Mouse (Mus musculus): ENCODE results near the gene Pam16. TPM values are rescaled to one million over a fixed set of nuclear protein-coding genes. Genes with fewer than 3 reads are reported as not detected.

Pam16 gene
- 113 and 117 TPM in 2 replicates for polyA plus RNA-seq (2014; fragmentation: Nextera tagmentation; extraction: Ambion mirVana)

DNA sequence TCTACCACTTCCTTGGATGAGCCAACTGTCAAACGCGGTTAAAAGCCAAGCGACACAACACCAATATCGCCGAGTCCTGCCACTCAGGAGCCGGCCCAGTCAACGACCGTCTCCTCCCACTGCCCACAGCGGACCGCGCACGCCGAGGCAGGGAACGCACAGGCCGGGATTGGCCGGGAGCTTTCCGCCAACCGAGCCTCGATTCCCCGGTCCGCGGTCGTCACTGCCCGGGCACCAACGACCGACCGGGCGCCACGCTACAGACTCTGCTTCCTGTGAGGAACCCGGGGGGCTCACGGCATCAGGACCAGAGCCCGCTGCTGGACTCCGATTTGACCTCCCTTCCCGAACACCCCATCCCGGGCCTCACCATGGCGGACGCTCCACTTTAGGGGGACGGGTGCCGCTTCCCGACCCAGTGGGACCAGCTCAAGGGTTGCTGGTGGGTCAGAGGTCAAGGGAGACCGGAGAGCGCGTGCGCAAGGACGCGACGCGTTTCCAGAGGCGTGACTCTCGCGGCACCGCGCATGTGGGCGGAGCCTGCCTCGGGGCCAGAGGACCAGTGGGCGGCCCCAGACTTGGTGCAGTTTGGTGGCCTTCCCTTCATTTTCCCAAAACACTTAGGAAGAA is at the start of gene Pam16:
Gene Pam16, minus strand, starts transcription at position 508 of the 630 bp plus-strand sequence.
- WGBS, result under 1% methylated on average over 56 of the region's 56 CpGs
- no peaks in the 10 kb centered on the region for H3K9me3 ChIP-seq (ENCODE audit: control insufficient read depth, low read length)
- peak within 1 kb of the TSS; percentile 67 for H3K27ac ChIP-seq (ENCODE audit: low read depth, low read length)
- no peaks in the 10 kb centered on the region for H3K4me1 ChIP-seq (replicated peaks; ENCODE audit: control insufficient read depth, insufficient read depth, low read length)
- ATAC-seq (ENCODE audit: low FRiP score) (peak; percentile 89), DNase-seq (ENCODE audit: low spot score) (peak; percentile 95)
- peak within 1 kb of the TSS; percentile 88 for H3K9ac ChIP-seq (ENCODE audit: low read depth, low read length)
- no peaks in the 10 kb centered on the region for H3K27me3 ChIP-seq (ENCODE audit: control insufficient read depth, insufficient read depth, low read length)
- peak within 1 kb of the TSS; percentile 76 for H3K4me2 ChIP-seq (replicated peaks; ENCODE audit: low read depth, low read length)
- peak within 1 kb of the TSS; percentile 75 for H3K4me3 ChIP-seq (ENCODE audit: low read depth, low read length)
- H3K36me3 ChIP-seq (ENCODE audit: control insufficient read depth, insufficient read depth, low read length), result no peaks in the 10 kb centered on the region; the same call in 1 of the 2 replicates

DNA sequence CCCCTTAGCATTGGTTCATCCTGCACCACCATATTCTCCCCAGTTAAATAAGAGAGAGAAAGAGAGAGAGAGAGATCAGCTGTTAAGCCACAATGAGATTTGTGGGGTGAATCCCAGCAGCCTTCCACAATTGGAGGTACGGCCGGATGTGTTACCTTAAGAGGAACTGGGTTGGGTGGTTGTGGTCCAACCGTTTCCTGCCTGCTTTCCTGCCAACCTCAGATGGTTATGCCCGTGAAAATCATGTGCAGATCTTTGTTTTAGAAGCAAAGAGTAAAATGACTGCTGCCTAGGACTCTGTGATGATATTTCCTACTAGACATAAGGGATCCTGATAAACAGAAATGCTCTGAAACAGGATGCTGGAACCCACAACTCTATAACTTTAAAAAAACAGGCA is 49.3 kb upstream of the Pam16 start:
- H3K27me3 ChIP-seq (ENCODE audit: control insufficient read depth, insufficient read depth, low read length), result no peaks in the 10 kb centered on the region
- 89% methylated on average over 4 of the region's 4 CpGs for WGBS
- ATAC-seq (ENCODE audit: low FRiP score) (no peak), DNase-seq (ENCODE audit: low spot score) (no peak)
- no peak overlapping the region for H3K9ac ChIP-seq (ENCODE audit: low read depth, low read length)
- no peaks in the 10 kb centered on the region for H3K36me3 ChIP-seq (ENCODE audit: control insufficient read depth, insufficient read depth, low read length)
- H3K4me2 ChIP-seq (replicated peaks; ENCODE audit: low read depth, low read length), result no peak overlapping the region
- peaks cover 3% of the 10 kb centered on the region; the same call in 1 of the 2 replicates for H3K4me1 ChIP-seq (replicated peaks; ENCODE audit: control insufficient read depth, insufficient read depth, low read length)
- H3K4me3 ChIP-seq (ENCODE audit: low read depth, low read length), result no peak overlapping the region
- no peak overlapping the region for H3K27ac ChIP-seq (ENCODE audit: low read depth, low read length)
- H3K9me3 ChIP-seq (ENCODE audit: control insufficient read depth, low read length), result no peaks in the 10 kb centered on the region

DNA sequence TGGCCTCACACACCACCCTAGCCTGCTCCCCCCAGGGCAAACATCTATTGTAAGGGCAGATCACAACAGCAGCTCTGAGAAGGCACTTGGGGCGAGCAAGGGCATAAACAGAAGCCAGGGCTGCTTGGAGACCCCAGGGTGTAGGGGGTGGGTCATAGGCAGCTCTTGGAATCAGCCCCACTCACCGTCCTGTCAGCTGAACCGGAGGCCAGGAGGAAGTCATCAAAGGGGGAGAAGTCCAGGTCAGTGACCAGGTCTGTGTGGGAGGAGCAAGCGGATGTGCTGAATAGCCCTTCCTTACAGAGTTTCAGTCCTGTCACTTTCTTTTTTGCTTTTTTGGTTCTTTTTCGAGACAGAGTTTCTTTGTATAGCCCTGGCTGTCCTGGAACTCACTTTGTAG is 45.5 kb upstream of the Pam16 start:
- no peak overlapping the region for H3K27ac ChIP-seq (ENCODE audit: low read depth, low read length)
- H3K9ac ChIP-seq (ENCODE audit: low read depth, low read length), result no peak overlapping the region
- no peaks in the 10 kb centered on the region for H3K27me3 ChIP-seq (ENCODE audit: control insufficient read depth, insufficient read depth, low read length)
- no peak overlapping the region for H3K4me3 ChIP-seq (ENCODE audit: low read depth, low read length)
- 84% methylated on average over 5 of the region's 5 CpGs for WGBS
- no peak overlapping the region for H3K4me2 ChIP-seq (replicated peaks; ENCODE audit: low read depth, low read length)
- no peaks in the 10 kb centered on the region for H3K4me1 ChIP-seq (replicated peaks; ENCODE audit: control insufficient read depth, insufficient read depth, low read length)
- no peaks in the 10 kb centered on the region for H3K36me3 ChIP-seq (ENCODE audit: control insufficient read depth, insufficient read depth, low read length)
- ATAC-seq (ENCODE audit: low FRiP score) (no peak), DNase-seq (ENCODE audit: low spot score) (no peak)
- H3K9me3 ChIP-seq (ENCODE audit: control insufficient read depth, low read length), result no peaks in the 10 kb centered on the region

DNA sequence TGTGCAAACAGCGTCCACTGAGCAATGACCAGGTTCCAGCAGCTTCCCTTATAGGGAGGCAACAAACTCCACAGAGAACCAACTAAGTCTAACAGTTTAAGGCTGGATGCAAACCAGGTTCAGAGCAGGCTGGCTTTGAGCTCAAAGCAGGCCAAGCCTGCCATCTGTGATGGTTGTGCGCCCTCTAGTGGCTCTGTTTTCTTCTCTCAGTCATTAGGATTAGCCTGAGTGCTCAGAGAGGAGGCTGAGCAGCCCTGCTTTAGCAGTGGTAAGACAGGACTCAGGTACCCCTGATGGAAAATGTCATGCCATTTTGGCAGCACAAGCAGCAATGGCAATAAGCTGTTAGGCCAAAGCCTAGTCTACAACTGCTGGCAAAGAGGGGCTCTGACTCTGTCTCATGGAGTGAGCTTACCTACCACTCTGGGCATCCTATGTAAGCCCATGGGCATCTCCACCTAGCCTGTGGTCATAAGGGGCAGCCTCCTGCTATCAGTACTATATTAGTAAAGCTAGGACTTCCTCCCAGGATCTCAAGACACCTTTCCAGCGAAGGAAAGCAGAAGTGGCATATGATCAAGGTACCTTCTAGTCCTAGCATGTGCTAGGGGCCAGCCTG is 42.5 kb upstream of the Pam16 start:
- H3K4me1 ChIP-seq (replicated peaks; ENCODE audit: control insufficient read depth, insufficient read depth, low read length), result no peaks in the 10 kb centered on the region
- H3K9me3 ChIP-seq (ENCODE audit: control insufficient read depth, low read length), result no peaks in the 10 kb centered on the region
- H3K27ac ChIP-seq (ENCODE audit: low read depth, low read length), result no peak overlapping the region
- peak; percentile 93 for DNase-seq (ENCODE audit: low spot score)
- 29% methylated on average over 3 of the region's 3 CpGs for WGBS
- peak; percentile 71 for ATAC-seq (ENCODE audit: low FRiP score)
- H3K9ac ChIP-seq (ENCODE audit: low read depth, low read length), result no peak overlapping the region
- H3K36me3 ChIP-seq (ENCODE audit: control insufficient read depth, insufficient read depth, low read length), result no peaks in the 10 kb centered on the region
- H3K4me3 ChIP-seq (ENCODE audit: low read depth, low read length), result no peak overlapping the region
- H3K27me3 ChIP-seq (ENCODE audit: control insufficient read depth, insufficient read depth, low read length), result no peaks in the 10 kb centered on the region
- H3K4me2 ChIP-seq (replicated peaks; ENCODE audit: low read depth, low read length), result no peak overlapping the region

DNA sequence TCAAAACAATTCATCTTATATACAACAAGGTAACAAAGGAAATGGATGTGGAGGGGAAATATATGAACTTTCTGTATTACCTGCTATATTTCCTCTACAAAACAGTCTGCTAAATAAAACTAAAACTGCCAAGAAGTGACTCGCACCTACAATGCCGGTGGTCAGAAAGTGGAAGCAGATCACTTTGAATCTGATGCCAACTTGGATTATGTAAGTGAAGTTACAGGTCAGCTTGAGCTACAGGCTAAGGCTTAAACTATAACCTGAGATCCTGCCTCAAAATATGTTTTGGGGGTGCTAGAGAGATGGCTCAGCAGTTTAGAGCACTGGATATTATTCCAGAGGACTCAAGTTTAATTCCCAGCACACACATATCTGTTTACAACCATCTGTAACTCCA is 40.9 kb upstream of the Pam16 start:
- Histone ChIP-seq H3K9ac (ENCODE audit: low read depth, low read length) (no peak overlapping the region), H3K4me3 (ENCODE audit: low read depth, low read length) (no peak overlapping the region), H3K4me2 (replicated peaks; ENCODE audit: low read depth, low read length) (no peak overlapping the region), H3K27ac (ENCODE audit: low read depth, low read length) (no peak overlapping the region), H3K27me3 (ENCODE audit: control insufficient read depth, insufficient read depth, low read length) (no peaks in the 10 kb centered on the region), H3K9me3 (ENCODE audit: control insufficient read depth, low read length) (no peaks in the 10 kb centered on the region), H3K36me3 (ENCODE audit: control insufficient read depth, insufficient read depth, low read length) (no peaks in the 10 kb centered on the region), H3K4me1 (replicated peaks; ENCODE audit: control insufficient read depth, insufficient read depth, low read length) (no peaks in the 10 kb centered on the region)
- no peak for DNase-seq (ENCODE audit: low spot score)
- no peak for ATAC-seq (ENCODE audit: low FRiP score)
- 100% methylated on average over 2 of the region's 2 CpGs for WGBS

DNA sequence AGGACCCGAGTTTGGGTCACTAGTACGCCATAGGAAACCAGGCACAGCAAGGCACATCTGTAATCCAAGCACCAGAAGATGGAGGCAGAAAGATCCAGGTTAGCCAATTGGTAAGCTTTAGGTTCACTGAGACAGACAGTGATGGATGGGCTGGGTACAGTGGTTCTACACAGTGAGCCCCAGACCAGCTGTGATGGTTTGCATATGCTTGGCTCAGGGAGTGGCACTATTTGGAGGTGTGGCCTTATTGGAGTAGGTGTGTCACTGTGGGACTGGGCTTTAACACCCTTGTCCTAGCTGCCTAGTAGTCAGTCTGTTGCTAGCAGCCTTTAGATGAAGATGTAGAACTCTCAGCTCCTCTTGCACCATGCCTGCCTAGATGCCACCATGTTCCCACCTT is 39.0 kb upstream of the Pam16 start:
- WGBS, result 88% methylated on average over 2 of the region's 2 CpGs
- H3K4me2 ChIP-seq (replicated peaks; ENCODE audit: low read depth, low read length), result no peak overlapping the region
- no peaks in the 10 kb centered on the region for H3K4me1 ChIP-seq (replicated peaks; ENCODE audit: control insufficient read depth, insufficient read depth, low read length)
- 0 out of 2 replicates have a peak, but pooled peaks cover 2% of the 10 kb centered on the region for H3K36me3 ChIP-seq (ENCODE audit: control insufficient read depth, insufficient read depth, low read length)
- DNase-seq (ENCODE audit: low spot score) (no peak), ATAC-seq (ENCODE audit: low FRiP score) (no peak)
- no peak overlapping the region for H3K4me3 ChIP-seq (ENCODE audit: low read depth, low read length)
- no peaks in the 10 kb centered on the region for H3K27me3 ChIP-seq (ENCODE audit: control insufficient read depth, insufficient read depth, low read length)
- H3K9me3 ChIP-seq (ENCODE audit: control insufficient read depth, low read length), result no peaks in the 10 kb centered on the region
- H3K27ac ChIP-seq (ENCODE audit: low read depth, low read length), result no peak overlapping the region
- no peak overlapping the region for H3K9ac ChIP-seq (ENCODE audit: low read depth, low read length)

DNA sequence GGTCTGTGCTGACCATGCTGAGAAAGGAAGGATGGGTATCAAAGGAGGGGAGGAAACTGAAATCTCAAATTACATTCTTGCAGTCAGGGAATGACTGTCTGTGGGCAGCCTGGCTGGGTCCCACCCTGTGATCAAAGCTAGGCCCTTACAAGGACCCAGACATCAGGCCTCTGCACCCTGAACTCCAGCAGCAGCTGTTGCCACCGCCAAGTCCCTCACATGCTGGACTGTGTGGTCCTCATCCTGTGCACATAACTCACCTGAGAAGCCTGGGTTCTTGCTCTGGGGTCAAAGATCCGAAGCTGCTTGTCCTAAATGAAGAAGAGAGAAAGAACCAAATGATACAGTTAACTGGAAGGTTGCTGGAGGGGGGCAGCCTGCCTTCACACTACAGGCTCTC is 36.8 kb upstream of the Pam16 start:
- 0 out of 2 replicates have a peak, but pooled peaks cover 2% of the 10 kb centered on the region for H3K36me3 ChIP-seq (ENCODE audit: control insufficient read depth, insufficient read depth, low read length)

DNA sequence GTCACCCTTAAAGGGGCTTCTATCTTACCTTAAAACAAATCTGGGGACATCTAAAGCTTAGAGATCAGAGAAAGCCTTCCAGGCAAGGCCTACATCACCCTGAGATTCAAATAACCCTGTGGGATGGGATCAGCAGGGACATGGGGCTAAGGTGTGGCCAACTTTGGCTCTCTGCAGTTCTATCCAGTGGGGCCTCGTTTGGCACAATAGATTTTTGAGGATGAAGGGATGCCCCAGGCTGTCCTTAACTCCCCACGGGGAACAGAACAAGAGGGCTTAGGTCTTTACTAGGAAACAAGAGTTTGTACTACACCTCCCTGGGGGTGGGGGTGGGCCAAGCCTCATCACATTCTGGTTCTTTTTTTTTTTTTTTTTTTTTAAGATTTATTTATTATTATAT is 34.5 kb upstream of the Pam16 start:
- Histone ChIP-seq H3K36me3 (ENCODE audit: control insufficient read depth, insufficient read depth, low read length) (0 out of 2 replicates have a peak, but pooled peaks cover 2% of the 10 kb centered on the region), H3K9ac (ENCODE audit: low read depth, low read length) (no peak overlapping the region)
- no peak for DNase-seq (ENCODE audit: low spot score)

More for the DNA sequence above, 36.8 kb upstream of the Pam16 start:
- 78% methylated on average over 2 of the region's 2 CpGs for WGBS
- Histone ChIP-seq H3K4me3 (ENCODE audit: low read depth, low read length) (no peak overlapping the region), H3K27ac (ENCODE audit: low read depth, low read length) (no peak overlapping the region), H3K4me2 (replicated peaks; ENCODE audit: low read depth, low read length) (no peak overlapping the region), H3K9me3 (ENCODE audit: control insufficient read depth, low read length) (no peaks in the 10 kb centered on the region), H3K9ac (ENCODE audit: low read depth, low read length) (no peak overlapping the region), H3K27me3 (ENCODE audit: control insufficient read depth, insufficient read depth, low read length) (no peaks in the 10 kb centered on the region), H3K4me1 (replicated peaks; ENCODE audit: control insufficient read depth, insufficient read depth, low read length) (no peaks in the 10 kb centered on the region)
- ATAC-seq (ENCODE audit: low FRiP score), result no peak
- no peak for DNase-seq (ENCODE audit: low spot score)

DNA sequence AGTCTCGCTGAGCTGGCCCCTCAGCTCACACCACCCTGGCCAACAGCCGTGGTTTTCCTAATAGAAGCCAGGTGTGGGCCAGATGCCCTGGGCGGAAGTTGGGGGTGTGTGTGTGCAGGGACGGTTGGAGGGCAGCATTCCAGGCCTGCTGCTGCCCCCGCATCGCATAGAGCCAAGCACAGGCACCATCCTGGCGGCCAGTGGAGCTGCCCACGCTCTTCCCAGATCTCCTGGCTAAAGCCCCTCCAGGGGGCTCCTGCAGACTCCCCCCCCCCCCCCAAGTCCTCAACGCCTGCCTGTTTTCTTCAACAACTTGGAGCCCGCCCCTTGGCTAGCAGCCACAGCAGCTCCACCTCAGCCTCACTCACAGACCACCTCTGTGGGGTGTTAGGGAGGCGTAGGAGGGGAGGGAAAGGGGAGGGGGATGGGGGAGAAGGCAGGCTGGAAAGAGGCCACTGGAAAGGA is 34.0 kb upstream of the Pam16 start:
- no peak overlapping the region for H3K4me3 ChIP-seq (ENCODE audit: low read depth, low read length)
- H3K4me2 ChIP-seq (replicated peaks; ENCODE audit: low read depth, low read length), result no peak overlapping the region
- no peaks in the 10 kb centered on the region for H3K9me3 ChIP-seq (ENCODE audit: control insufficient read depth, low read length)
- ATAC-seq (ENCODE audit: low FRiP score), result no peak
- no peak overlapping the region for H3K9ac ChIP-seq (ENCODE audit: low read depth, low read length)
- no peaks in the 10 kb centered on the region for H3K4me1 ChIP-seq (replicated peaks; ENCODE audit: control insufficient read depth, insufficient read depth, low read length)
- H3K27ac ChIP-seq (ENCODE audit: low read depth, low read length), result no peak overlapping the region
- H3K27me3 ChIP-seq (ENCODE audit: control insufficient read depth, insufficient read depth, low read length), result no peaks in the 10 kb centered on the region
- WGBS, result 26% methylated on average over 11 of the region's 11 CpGs
- 0 out of 2 replicates have a peak, but pooled peaks cover 2% of the 10 kb centered on the region for H3K36me3 ChIP-seq (ENCODE audit: control insufficient read depth, insufficient read depth, low read length)
- DNase-seq (ENCODE audit: low spot score), result peak; percentile 55

More for the DNA sequence above, 34.5 kb upstream of the Pam16 start:
- Histone ChIP-seq H3K27me3 (ENCODE audit: control insufficient read depth, insufficient read depth, low read length) (no peaks in the 10 kb centered on the region), H3K27ac (ENCODE audit: low read depth, low read length) (no peak overlapping the region), H3K9me3 (ENCODE audit: control insufficient read depth, low read length) (no peaks in the 10 kb centered on the region), H3K4me1 (replicated peaks; ENCODE audit: control insufficient read depth, insufficient read depth, low read length) (no peaks in the 10 kb centered on the region), H3K4me3 (ENCODE audit: low read depth, low read length) (no peak overlapping the region), H3K4me2 (replicated peaks; ENCODE audit: low read depth, low read length) (no peak overlapping the region)
- WGBS, result 13% methylated on average over 2 of the region's 2 CpGs
- no peak for ATAC-seq (ENCODE audit: low FRiP score)

Measured in hindbrain, embryonic 11.5 days (tissue).